Mouse (Mus musculus) gastrocnemius, adult 2 months (tissue): ENCODE measurements around the gene Gm20422. TPM values are rescaled to one million over a fixed set of nuclear protein-coding genes. Genes with fewer than 3 reads are reported as not detected.

Experiments used
- DNase-seq: peaks from one replicate; pipeline ENCODE4 v3.0.0; 2022
- H3K27ac ChIP-seq: fragments of 200-600 bp; 2 replicates; pipeline ENCODE4 v1.8.1; 2022; ENCODE audit warnings: mild to moderate bottlenecking
- H3K4me3 ChIP-seq: fragments of 200-600 bp; 2 replicates; pipeline ENCODE4 v1.8.1; 2022; ENCODE audit warnings: mild to moderate bottlenecking, moderate library complexity
- CTCF ChIP-seq: fragments of 200-600 bp; IDR thresholded peaks from 2 replicates; pipeline ENCODE4 v1.8.1; 2022; ENCODE audit warnings: antibody characterized with exemption, mild to moderate bottlenecking, moderate library complexity
- intact Hi-C: fragments of 180-260 bp; cut with DNase I; formaldehyde crosslinking; loops from one replicate; pipeline ENCODE4 v1.15.1; 2025
- total RNA-seq, 2 experiments: library from RNA; stranded (reverse); gene quantifications; 2 replicates each; pipeline ENCODE4 v1.2.3; 2021

Gene Gm20422
- total RNA-seq, 2 experiments from 2014 or later: 2.4 to 3.0 TPM

DNA sequence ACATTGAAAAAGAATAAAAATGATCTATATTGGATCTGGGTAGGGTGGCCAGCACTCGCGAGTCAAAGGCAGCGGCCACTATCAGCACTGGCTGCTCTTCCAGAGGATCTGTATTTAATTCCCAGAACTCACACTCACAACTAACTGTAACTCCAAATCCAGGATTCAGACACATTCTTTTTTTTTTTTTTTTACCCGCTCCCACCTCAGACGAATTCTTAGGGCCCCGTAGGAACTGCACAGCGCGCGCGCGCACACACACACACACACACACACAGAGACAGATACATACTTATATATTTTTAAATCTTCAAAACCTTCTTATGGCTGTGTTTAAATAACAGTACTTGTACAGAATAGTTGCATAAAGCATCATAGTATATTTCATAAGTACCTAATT lies 15.7 kb upstream of the Gm20422 start:
- peak overlapping the region; percentile 100 for H3K4me3 ChIP-seq
- intact Hi-C loops: loop anchor here (2.0 to 5.0 kb wide), 2 partner anchors 16 to 73 kb away; partner anchors contain the start of gene Gm20422
- H3K27ac ChIP-seq: peak overlapping the region; percentile 89
- TF ChIP-seq CTCF: no peak
- DNase-seq: no peak

DNA sequence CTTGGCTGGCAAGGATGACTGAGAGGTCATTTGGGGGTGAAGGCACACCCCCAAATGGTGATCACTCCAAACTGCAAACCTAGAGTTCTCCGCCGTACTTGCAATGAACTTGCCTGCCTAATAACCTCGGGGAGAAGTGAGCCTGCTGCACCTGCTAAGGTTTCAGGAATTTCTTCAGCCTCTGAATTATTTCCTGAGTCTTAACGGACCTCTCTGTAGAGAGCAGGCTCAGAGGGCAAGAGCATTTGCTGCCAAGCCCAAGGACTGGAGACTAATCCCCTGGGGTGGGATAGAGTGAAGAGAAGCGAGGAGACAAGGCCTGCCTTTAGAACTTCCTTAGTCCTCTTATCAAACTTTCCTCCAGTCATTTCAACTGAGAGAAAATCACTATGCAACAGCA lies 15.0 kb upstream of the Gm20422 start:
- no peak for TF ChIP-seq CTCF
- intact Hi-C loops: loop anchor here (2.0 to 5.0 kb wide), 2 partner anchors 15 to 72 kb away; partner anchors contain the start of gene Gm20422
- no peak for DNase-seq
- Histone ChIP-seq H3K27ac (no peak overlapping the region), H3K4me3 (no peak overlapping the region)

DNA sequence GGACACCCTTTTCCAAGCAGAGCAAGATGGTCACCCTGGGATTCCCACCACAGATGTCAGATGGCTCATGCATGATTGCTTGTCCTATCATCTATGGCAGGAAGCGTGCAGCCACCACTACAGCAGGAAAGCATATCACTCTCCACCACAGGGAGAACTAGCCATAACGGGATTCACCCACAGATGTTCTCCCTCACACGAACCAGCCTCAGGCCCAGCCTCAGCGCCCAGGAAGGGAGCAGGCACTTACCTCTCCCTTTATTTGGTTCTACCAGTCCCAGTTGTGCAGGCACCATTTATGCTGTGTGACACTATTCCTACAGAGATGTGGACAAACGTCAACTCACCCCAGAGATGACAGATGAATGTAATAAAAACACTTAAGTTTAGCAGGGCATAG lies 14.4 kb upstream of the Gm20422 start:
- Histone ChIP-seq H3K27ac (no peak overlapping the region), H3K4me3 (no peak overlapping the region)
- intact Hi-C loops: no loop called here
- TF ChIP-seq CTCF: no peak
- no peak for DNase-seq

DNA sequence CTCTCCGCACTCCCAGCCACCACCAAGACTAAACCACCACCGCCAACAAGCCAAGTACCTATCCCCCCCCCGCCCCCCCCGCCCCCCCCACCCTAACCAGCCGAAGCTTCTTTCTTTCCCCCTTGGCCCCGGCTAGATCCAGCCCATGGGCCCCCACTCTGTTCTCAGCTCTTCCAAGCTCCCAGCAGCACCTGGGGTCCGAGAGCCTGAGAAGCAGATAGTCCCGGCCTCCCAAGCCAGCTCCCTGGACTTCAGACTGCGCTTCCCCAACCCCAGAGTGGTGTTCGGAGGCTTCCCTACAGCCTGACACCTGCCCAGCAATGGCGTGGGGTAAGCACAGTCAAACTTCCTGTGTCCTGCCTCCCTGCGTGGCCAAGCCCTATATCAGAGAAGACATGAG lies 2.4 kb upstream of the Gm20422 start:
- intact Hi-C loops: loop anchor here (10.0 kb wide), 1 partner anchor 382 kb away; no protein-coding TSS in a partner anchor
- DNase-seq: no peak
- Histone ChIP-seq H3K27ac (no peak overlapping the region), H3K4me3 (no peak overlapping the region)
- no peak for TF ChIP-seq CTCF

DNA sequence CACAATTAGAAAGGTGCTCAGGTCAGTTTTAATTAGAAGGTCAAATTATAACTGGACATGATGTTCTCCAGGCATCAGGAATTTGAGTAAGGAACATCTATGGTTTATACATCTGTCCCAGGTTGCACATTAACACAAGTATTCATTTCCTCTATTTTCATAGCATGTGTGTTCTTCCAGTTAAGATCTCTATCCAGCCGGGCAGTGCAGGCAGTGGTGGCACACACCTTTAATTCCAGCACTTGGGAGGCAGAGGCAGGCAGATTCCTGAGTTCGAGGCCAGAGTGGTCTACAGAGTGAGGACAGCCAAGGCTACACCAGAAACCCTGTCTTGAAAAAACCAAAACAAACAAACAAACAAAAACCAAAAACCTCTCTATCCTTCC lies 456 bp upstream of the Gm20422 start:
- intact Hi-C loops: loop anchor here (2.0 to 10.0 kb wide), 2 partner anchors 16 to 380 kb away; partner anchors contain the start of genes Atp13a1 and Zfp866
- no peak for TF ChIP-seq CTCF
- DNase-seq: no peak
- H3K4me3 ChIP-seq: peak overlapping the region; percentile 84
- peak overlapping the region; percentile 98 for H3K27ac ChIP-seq

DNA sequence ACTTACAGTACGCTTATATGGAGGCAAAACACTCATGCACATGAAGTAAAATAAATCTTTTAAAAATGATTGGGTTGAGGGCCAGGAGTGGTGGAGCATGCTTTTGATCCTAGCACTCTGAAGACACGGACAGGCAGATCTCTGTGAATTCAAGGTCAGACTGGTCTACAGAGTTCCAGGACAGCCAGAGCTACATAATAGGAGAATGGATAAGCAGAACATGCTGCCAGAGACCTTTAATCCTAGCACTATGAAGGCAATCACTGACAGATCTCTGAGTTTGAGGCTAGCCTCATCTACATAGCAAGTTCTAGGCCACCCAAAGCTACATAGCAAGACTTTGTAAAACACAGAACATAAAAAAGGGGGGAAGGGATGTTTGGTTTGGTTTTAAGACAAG lies 2.6 kb downstream of the Gm20422 start:
- intact Hi-C loops: loop anchor here (10.0 kb wide), 1 partner anchor 377 kb away; no protein-coding TSS in a partner anchor
- DNase-seq: no peak
- H3K4me3 ChIP-seq: no peak overlapping the region
- no peak for TF ChIP-seq CTCF
- H3K27ac ChIP-seq: no peak overlapping the region

DNA sequence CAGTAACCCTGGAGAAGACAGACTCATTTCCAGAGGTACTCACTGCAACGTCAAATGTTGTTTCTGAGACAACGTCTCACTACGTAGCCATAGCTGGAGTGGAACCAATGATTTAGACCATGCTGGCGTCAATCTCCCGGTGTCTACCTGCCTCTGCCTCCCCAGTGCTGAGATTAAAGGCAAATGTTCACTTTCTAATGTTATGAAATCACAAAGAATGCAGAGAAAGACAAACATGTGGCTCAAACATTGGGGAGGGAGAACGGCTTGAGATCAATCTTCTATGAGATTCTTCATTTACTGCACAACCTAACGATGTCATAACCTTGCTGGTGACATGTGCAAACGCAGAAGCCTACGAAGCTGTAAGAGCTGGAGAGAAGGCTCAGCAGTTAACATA lies 3.5 kb downstream of the Gm20422 start:
- no peak for DNase-seq
- H3K27ac ChIP-seq: no peak overlapping the region
- no peak for TF ChIP-seq CTCF
- no peak overlapping the region for H3K4me3 ChIP-seq
- intact Hi-C loops: loop anchor here (10.0 kb wide), 1 partner anchor 376 kb away; no protein-coding TSS in a partner anchor

DNA sequence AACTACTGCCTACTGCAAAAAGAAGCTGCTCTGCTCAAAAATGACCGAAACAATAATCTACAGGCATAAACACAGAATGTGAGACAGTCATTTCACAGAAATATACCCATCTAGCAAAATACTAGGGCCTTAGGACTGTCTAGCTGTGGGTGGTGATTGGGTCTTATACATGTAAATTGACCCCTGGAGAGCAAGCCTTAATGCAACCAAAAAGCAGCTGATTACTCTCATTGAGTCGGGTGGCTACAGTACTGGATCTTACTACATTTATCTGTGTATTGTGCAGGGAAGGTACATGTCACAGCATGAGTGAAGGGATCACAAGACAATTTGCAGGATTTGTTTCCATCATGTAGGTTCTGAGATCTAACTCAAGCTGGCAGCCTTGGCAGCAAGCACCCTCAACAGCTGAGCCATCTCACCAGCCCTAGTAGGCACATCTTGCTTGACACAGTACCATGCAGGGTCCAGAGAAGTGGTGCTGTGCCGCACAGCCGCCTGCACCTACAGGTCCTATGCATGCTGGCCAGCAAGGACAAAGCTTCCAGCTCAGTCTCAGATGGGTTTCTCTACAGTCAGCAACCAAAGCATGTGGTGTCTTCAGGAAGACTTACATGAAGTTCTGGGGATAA lies 12.8 kb downstream of the Gm20422 start:
- H3K27ac ChIP-seq: no peak overlapping the region
- no peak overlapping the region for H3K4me3 ChIP-seq
- DNase-seq: no peak
- intact Hi-C loops: no loop called here
- TF ChIP-seq CTCF: no peak

DNA sequence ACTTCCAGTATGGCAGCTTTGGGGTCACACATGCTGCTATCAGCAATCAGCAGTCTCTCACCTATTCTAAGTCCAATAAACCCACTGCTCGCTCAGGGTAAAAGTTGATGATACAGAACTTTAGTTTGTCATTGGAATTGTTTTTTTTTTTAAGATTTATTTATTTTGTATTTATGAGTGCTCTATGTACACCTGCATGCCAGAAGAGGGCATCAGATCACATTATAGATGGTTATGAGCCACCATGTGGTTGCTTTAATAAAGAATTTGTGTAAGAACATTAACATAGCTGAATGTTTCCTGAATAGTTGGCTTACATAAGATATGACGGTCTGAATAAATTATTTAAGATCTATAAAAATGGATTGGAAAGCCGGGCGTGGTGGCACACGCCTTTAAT lies 16.4 kb downstream of the Gm20422 start:
- no peak overlapping the region for H3K27ac ChIP-seq
- no peak for DNase-seq
- TF ChIP-seq CTCF: no peak
- intact Hi-C loops: no loop called here
- no peak overlapping the region for H3K4me3 ChIP-seq

DNA sequence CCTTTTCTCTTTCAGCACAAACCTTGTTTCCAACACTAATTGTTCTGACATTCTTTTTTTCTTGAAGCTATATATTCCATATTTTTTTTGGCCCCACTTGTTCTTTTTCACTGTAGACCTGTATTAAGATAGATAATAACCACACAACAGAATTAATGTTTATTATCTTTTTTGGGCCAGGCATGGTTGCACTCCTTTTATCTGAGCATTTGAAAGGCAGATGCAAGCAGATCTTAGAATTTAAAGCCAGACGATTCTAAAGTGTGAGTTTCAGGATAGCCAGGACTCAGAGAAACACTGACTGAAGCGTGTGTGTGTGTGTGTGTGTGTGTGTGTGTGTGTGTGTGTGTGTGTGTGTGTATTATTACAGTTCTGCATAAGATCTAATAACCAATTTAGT lies 22.2 kb downstream of the Gm20422 start:
- no peak for TF ChIP-seq CTCF
- no peak for DNase-seq
- Histone ChIP-seq H3K4me3 (no peak overlapping the region), H3K27ac (no peak overlapping the region)
- intact Hi-C loops: no loop called here

DNA sequence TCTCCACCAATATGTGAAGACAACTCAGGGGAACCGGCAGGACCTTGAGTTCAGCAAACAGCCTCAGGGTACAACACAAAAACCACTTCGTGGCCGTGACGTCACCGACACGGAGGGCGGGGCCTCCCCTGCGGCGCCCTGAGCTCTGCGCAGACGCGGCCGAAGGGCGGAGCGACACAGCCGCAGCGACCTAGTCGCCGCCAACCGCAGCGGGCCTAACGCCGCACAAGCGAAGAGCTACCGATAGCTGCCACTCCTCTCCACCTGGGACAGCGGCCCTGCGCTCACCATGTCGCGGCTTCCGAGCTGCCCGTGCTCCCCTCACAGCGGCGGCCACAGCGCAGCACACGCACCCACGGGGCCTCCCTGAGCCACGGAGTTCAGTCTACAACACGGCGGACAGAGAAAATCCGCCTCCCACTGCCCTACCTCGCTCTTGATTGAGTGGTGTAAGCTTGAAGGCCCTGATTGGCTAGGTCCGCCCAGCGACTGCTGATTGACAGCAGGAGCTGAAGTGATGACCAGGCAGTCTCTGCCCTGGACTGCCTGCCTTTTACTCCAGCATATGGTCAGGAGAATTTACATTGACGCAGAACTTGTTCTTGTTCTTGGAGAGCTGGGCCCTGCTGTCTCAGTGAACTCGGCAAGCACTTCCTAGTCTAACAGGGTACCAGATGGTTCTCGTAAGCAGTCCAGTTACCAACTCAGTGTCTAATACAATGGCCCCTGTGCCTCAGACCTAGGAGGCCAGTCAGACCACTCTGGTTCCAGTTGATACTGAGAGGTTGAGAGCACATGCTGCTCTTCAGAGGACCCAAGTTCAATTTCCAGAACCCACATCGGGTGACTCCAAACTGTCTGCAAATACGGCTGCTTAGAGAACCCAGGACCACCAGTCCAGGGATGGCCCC lies 24.9 kb downstream of the Gm20422 start, which contains the start of gene Zfp963:
TSS of gene Zfp963 (minus strand) at position 427 of the 911 bp plus-strand sequence.
- intact Hi-C loops: loop anchor here (2.0 to 10.0 kb wide), 2 partner anchors 33 to 125 kb away; partner anchors contain the start of gene Zfp868
- Histone ChIP-seq H3K27ac (peak within 1 kb of the TSS; percentile 100), H3K4me3 (peak within 1 kb of the TSS; percentile 90)
- no peak for TF ChIP-seq CTCF
- DNase-seq: peak; percentile 97

DNA sequence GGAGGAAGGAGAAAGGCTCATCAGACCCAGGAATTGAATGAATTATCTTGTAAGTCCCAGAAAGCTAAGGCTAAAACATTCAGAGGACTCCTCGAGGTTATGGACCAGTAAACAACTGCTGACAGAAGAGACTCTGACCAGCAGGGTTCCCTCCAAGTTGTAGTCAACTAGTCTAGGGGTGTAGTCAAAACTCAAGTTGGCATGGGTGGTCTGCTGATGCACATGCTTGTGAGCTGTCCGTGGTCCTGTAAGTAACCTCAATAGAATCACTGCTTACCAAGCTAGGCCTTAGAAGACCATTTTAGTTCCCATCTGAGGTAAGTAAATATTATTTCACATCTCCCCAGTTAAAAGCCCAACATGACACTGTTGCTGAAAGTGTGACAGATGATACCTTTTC lies 33.5 kb downstream of the Gm20422 start:
- no peak for TF ChIP-seq CTCF
- Histone ChIP-seq H3K27ac (no peak overlapping the region), H3K4me3 (no peak overlapping the region)
- no peak for DNase-seq
- intact Hi-C loops: loop anchor here (10.0 kb wide), 1 partner anchor 116 kb away; the partner anchor contains the start of gene Zfp868

DNA sequence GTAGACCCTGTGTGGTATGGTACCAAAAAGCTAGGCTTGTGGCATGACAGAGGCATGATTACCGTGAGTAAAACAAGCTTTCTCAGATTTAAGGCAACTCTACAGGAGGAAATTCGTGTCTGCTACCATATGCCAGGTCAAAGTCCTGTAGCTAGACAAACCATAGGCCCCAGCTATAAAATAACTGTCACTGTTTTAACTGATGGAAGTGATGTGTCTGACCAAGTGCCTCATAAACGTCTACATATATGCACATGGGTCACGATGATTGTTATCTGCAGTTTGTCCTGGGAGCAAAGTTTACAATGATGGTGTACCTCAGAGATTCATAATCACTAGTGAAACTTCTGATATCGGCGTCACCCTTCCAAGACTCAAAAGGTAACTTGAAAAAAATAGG lies 33.9 kb downstream of the Gm20422 start:
- intact Hi-C loops: loop anchor here (10.0 kb wide), 1 partner anchor 116 kb away; the partner anchor contains the start of gene Zfp868
- TF ChIP-seq CTCF: no peak
- DNase-seq: no peak

More for the DNA sequence above, 33.9 kb downstream of the Gm20422 start:
- Histone ChIP-seq H3K4me3 (no peak overlapping the region), H3K27ac (no peak overlapping the region)
